Mouse (Mus musculus) adrenal gland, adult 8-10 months (tissue): ENCODE measurements around the gene Map2k7. TPM values are rescaled to one million over a fixed set of nuclear protein-coding genes. Genes with fewer than 3 reads are reported as not detected.

ENCODE experiments used
- DNase-seq: peaks from one replicate; pipeline ENCODE4 v3.0.0; 2022
- total RNA-seq, 4 experiments: library from RNA; stranded (reverse); gene quantifications; 2 replicates each; pipeline ENCODE4 v1.2.4; 2022

The Map2k7 gene
- total RNA-seq, result 100 to 1,000 TPM in 3 of 4 experiments, 10 to 100 TPM in 1; 90.9 to 127 (median 124) TPM

GRCm38 (mm10) chr8:4238434-4239192, at the start of gene Map2k7, which contains the start of gene Gm49320:
Map2k7 (plus strand) TSS chr8:4238740.
Gm49320 (plus strand) TSS chr8:4238865.
- peak; percentile 100 for DNase-seq

- DNase-seq, result no peak
These were observed 49.4 kb upstream of the Map2k7 start for GRCm38 (mm10) chr8:4189031-4189722.

GRCm38 (mm10) chr8:4192305-4192704, 46.2 kb upstream of the Map2k7 start:
- no peak for DNase-seq

GRCm38 (mm10) chr8:4192807-4193587, 45.5 kb upstream of the Map2k7 start:
- peak; percentile 79 for DNase-seq

- no peak for DNase-seq
These were observed 45.0 kb upstream of the Map2k7 start for GRCm38 (mm10) chr8:4193588-4193894.

GRCm38 (mm10) chr8:4201321-4201720, 37.2 kb upstream of the Map2k7 start:
- no peak for DNase-seq

GRCm38 (mm10) chr8:4205246-4206123, 33.1 kb upstream of the Map2k7 start:
- no peak for DNase-seq

- DNase-seq, result no peak
These were observed 32.1 kb upstream of the Map2k7 start for GRCm38 (mm10) chr8:4206182-4207015.

GRCm38 (mm10) chr8:4207016-4207350, 31.6 kb upstream of the Map2k7 start:
- no peak for DNase-seq

- no peak for DNase-seq
These were observed 27.4 kb upstream of the Map2k7 start for GRCm38 (mm10) chr8:4211097-4211496.

GRCm38 (mm10) chr8:4212809-4213209, 25.7 kb upstream of the Map2k7 start:
- DNase-seq, result no peak

GRCm38 (mm10) chr8:4213210-4214005, 25.1 kb upstream of the Map2k7 start:
- DNase-seq, result peak; percentile 85

GRCm38 (mm10) chr8:4214006-4214980, 24.2 kb upstream of the Map2k7 start:
- DNase-seq, result peak; percentile 88

- DNase-seq, result no peak
These were observed 22.2 kb upstream of the Map2k7 start for GRCm38 (mm10) chr8:4216296-4216695.

GRCm38 (mm10) chr8:4216791-4217621, 21.5 kb upstream of the Map2k7 start, which contains the start of gene Prr36:
Prr36 (minus strand) TSS chr8:4217459.
- no peak for DNase-seq

- no peak for DNase-seq
These were observed 18.9 kb upstream of the Map2k7 start for GRCm38 (mm10) chr8:4219617-4220016.

- DNase-seq, result no peak
These were observed 16.5 kb upstream of the Map2k7 start for GRCm38 (mm10) chr8:4222059-4222458.

- DNase-seq, result no peak
These were observed 12.2 kb upstream of the Map2k7 start for GRCm38 (mm10) chr8:4226323-4226722.
